Mouse (Mus musculus) mesoderm, embryonic 11.5 days (tissue): ENCODE data around the gene Camkmt.

Source experiments
- DNase-seq: peaks from one replicate; pipeline ENCODE4 v3.0.0-alpha.2; 2012; ENCODE audit warnings: low read depth, low spot score

Camkmt gene

GRCm38 (mm10) chr17:85089621-85090020 lies 731 bp upstream of the Camkmt start:
- DNase-seq: no peak

DNA sequence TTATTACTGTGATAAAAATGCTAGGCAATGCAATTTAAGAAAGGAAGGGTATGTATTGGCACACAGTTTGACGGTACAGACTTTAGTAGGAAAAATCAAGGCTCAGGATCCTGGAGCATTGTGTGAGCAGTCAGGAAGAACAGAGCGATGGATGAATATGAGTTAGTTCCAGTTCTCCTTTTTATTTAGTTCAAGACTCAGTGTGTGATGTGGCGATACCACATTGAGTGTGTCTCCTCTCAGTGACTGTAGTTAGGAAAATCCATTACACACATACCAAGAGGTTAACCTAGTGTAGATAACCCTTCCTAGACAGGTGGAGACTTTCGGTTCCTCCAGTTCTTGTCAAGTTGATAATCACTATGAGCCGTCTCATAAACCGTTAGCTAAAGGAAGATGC lies 1.4 kb downstream of the Camkmt start:
- DNase-seq: no peak

DNA sequence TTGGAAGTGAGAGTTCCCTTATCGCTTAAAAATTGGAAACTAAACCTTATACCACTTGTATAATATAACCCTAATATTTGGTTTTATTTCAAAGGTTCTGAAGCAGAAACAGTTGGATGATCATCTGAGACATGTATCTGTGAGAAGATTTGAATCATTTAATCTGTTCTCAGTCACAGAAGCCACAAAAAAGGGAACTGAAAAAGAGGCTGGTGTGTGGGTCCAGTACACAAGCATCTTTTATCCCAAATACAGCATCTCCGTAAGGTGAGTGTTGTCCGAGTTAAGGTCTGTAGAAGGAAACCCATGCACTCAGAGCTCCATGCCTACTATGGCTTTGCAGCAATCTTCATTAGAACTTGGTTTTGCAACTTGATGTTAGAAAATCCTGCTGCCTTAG lies 6.0 kb downstream of the Camkmt start:
- no peak for DNase-seq

GRCm38 (mm10) chr17:85098677-85099323 lies 8.4 kb downstream of the Camkmt start:
- DNase-seq: no peak

DNA sequence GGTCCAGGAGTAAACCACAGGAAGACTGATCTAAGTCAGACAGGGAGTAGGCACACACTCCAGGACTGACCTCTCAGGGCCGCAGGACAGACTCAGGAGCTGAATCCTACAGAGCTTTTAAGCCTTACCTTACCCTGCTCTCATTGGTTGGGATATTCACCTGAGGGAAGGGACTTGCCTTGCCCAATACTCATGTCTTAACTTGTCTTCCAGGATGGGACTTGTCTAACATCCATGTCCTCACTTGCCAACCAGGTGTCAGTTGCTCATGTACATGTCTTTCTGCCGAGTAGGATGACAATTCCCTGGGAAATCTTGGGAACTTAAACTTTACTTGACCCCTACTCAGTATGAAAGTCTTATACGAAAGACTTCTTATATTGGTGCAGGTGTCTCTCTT lies 9.9 kb downstream of the Camkmt start:
- DNase-seq: no peak

DNA sequence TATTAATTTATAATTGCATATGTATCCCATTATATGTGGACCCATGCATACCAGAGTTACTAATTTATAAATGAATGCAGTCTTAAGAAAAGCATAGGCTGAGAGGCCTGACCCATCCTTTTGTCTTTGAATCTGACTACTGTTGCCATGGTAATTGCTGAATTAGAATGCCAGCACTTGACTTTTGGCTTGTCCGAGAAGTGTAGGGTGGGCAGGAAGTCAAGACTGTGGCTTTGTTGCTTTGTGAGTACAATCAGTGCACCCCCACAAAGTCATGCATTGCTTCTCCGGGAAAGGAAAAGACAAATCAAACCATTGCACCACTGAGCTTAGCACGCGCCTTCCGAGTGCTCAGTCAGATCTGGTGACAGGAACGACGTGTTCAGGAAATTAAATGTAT lies 11.4 kb downstream of the Camkmt start:
- peak; percentile 23 for DNase-seq

DNA sequence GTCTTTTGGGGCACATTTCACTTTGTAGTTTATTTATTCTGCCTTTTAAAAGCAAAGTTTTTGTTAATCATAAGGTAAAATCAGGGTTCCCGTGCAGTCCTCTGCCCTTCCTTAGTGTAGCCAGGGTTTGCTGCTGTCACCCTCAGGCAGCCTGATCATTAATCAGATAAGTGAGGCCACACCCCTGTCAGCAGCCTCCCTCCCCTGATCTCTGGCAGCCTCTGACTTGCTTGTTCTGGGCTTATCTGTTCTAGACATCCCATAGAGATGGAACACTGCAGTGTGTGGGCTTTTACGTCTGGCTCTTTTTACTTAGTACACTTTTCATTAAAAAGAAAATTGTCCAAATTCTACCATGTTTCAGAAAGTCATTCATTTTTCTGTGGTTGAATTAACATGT lies 13.0 kb downstream of the Camkmt start:
- peak; percentile 31 for DNase-seq

DNA sequence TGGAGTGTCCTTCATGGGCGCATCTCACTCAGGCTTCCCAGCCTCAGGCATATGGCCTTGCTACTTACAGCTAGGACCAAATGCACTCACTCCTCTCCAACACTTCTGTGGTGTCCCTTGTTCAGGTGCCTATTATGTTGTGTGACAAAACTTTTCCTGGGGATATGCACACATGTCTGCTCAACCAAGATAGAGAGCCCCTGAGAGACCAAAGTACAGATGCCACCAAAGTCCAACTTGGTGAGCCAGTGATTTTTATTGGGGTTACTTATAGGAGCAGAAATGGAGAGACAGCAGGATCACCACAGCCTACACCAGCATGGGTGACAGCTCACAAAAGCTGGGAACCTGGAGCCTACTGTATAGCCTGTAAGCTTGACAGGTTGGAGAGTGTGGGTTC lies 20.3 kb downstream of the Camkmt start:
- DNase-seq: no peak

DNA sequence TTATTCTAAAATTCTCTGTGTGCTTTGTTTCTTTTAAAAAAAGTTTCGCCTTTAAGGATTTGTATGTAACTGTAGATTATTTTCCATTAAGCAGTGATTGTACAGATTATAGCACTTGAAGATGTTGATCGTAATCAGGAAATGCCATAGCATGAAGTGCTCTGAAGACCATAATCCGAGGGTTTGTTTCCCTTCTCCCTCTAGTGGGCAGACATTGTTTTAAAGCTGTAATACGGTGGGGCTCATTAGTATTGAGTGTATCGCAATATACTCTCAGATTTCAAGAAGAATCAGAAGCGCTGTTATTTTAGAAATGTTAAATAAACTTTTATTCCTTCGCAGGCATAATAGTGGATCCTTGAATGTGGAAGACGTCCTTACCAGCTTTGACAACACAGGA lies 23.1 kb downstream of the Camkmt start:
- DNase-seq: no peak

DNA sequence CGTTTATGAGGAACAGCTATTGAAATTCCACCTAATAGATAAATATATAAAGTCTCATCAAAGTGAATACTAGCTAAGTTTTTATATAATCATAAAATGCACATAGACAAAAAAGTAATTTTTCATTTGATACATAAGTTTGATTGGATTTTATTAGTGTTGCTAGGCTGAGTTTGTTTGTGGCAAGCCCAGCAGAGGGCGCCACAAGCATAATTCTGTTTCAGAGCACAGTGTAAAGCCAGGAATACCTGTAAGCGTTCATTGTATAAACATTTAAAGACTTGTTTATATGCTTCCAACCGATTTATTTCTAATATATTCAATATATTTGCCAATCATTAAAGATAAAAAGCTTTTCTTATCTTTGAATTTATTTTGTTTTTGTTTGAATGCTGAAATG lies 26.3 kb downstream of the Camkmt start:
- DNase-seq: peak; percentile 51

DNA sequence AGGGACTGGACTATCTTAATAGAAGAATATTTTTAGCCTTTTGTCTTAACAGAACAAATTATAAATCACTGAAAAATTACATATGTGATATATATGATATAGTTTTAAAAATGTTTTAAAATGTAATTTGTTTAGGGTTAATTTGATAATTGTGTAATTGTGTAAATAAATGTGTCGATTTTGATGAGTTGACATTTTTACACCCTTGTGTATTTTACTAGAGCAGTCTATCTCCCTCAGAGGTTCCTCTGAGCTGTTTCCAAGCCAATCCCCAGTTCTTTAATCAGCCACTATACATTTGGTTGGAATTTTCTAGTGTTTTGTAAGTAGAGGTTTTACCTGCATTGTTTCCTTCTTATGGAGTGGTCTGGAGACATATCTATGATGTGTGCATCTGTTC lies 48.0 kb downstream of the Camkmt start:
- DNase-seq: no peak

GRCm38 (mm10) chr17:85141621-85142020 lies 51.3 kb downstream of the Camkmt start:
- no peak for DNase-seq

GRCm38 (mm10) chr17:85142495-85143111 lies 52.3 kb downstream of the Camkmt start:
- DNase-seq: peak; percentile 23

DNA sequence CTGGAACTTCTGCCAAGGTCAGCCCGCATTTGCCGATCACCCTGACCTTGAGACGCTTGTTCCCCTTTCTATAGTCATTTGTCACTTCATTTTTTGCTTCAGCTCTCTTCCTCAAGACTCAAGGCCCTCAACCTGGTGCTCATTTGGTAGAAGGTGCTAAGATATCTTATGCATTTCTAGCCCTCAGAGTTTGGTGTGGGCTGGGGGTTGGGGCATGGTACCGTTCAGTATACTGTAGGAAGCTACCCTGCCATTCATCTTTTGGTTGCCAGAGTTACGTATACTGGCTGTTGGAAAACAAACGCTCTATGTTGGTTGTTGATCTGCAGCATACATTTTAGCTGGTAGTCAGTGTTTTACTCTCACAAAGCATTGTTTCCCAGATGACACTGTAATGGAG lies 53.8 kb downstream of the Camkmt start:
- DNase-seq: no peak

GRCm38 (mm10) chr17:85148348-85148747 lies 58.0 kb downstream of the Camkmt start:
- DNase-seq: no peak

DNA sequence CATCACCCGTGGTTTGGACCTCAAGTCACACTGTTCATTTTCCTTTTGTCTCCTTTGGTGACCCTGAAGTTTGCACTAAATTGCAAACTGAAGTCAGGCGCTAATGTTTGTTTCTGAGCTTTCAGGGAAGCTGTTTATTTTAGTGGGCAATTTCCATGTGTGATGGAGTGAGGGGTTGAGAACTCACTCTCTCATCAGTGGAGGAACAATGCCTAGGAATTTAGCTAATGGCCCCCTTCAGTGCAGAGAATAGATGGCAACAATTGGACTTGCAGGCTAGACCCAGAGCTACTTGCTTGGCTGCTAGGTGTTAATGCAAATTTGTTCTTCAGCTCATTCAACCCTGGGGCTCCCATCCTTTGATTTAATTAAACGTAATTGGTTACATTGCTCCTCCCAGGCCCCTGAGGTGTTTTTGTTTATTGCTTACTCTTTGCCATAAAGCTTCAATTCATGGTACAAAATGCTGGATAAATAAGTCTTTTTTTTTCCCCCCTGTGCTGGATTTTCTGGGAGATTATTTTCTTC lies 58.9 kb downstream of the Camkmt start:
- no peak for DNase-seq

GRCm38 (mm10) chr17:85151264-85151663 lies 60.9 kb downstream of the Camkmt start:
- DNase-seq: no peak

DNA sequence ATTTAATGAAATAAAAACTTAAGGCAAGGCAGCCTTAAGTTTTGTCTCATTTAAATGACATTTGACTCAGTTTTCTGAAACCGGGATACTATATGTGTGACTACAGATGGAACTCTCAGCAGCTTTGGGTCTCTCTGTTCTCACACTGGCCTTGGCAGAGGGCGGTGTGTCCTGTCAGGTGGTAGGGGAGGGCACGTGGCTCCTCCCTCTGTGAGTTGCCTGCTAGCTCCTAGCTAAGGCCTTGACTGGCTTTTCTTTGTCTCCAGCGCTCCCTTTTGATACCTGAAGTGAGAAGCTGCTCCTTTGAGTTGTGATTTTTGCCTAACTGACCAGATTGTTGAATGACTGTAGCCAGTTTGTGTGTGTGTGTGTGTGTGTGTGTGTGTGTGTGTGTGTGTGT lies 67.8 kb downstream of the Camkmt start:
- no peak for DNase-seq

DNA sequence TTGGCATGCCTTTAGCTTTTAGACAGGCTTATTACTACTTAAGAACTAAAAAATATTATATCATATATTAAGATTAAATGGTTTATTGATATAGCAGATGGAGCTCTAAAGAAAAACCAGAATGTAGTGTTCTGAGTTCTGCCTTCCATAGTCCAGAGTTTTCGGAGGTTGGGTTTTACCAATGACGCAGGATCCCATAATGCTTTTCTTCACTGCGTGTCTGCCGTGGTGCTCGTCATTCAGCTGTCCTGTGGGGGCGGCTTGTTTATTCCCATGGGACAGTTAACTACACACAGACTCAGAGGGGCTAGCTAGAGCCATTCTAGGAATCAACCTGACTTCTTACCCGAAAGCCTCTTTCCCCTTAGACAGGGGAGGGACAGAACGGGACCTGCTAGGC lies 69.2 kb downstream of the Camkmt start:
- no peak for DNase-seq

GRCm38 (mm10) chr17:85160786-85161185 lies 70.4 kb downstream of the Camkmt start:
- no peak for DNase-seq

- no peak for DNase-seq
Measured at GRCm38 (mm10) chr17:85162569-85163271, 72.4 kb downstream of the Camkmt start.

DNA sequence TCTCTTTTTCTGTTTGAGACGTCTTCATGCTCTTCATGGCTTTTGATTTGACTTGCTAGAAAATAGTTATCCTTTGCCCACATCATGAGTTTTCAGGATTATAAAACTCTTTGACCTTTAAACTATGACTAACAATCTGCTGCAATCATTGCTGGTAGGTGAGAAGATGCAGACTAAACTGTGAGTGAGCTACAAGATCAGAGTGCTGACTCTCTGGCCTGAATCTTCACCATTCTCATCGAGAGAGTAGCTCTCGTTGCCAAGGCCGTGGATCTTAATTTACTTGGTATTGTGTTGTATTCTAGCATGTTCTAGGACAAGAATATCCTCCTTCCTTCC lies 72.9 kb downstream of the Camkmt start:
- DNase-seq: no peak

- no peak for DNase-seq
Measured at GRCm38 (mm10) chr17:85168761-85169160, 78.4 kb downstream of the Camkmt start.
